Mouse (Mus musculus) hindbrain, embryonic 13.5 days (tissue): ENCODE results near the gene Gm20388. TPM values are rescaled to one million over a fixed set of nuclear protein-coding genes. Genes with fewer than 3 reads are reported as not detected.

Experiments used
- ATAC-seq: fragments of 200-750 bp; cut with Nextera tagmentation; 2 replicates; pipeline ENCODE4 v1.8.0; 2017; ENCODE audit warnings: moderate TSS enrichment; ENCODE audit not compliant: low FRiP score
- H3K27ac ChIP-seq: fragments of 300-500 bp; sonication (generic); 2 replicates; pipeline ENCODE4 v1.5.1; 2015; ENCODE audit warnings: inconsistent platforms, mild to moderate bottlenecking, moderate library complexity
- H3K27me3 ChIP-seq: fragments of 300-500 bp; sonication (generic); 2 replicates; pipeline ENCODE4 v1.6.1; 2015; ENCODE audit warnings: mild to moderate bottlenecking, inconsistent platforms
- H3K36me3 ChIP-seq: fragments of 300-500 bp; sonication (generic); 2 replicates; pipeline ENCODE4 v1.6.1; 2015; ENCODE audit warnings: mild to moderate bottlenecking, inconsistent platforms
- H3K4me1 ChIP-seq: fragments of 300-500 bp; sonication (generic); replicated peaks from 2 replicates; pipeline ENCODE4 v1.6.1; 2015; ENCODE audit warnings: inconsistent platforms
- H3K4me2 ChIP-seq: fragments of 300-500 bp; sonication (generic); 2 replicates; pipeline ENCODE4 v1.6.1; 2015; ENCODE audit warnings: inconsistent platforms, mild to moderate bottlenecking, moderate library complexity
- H3K4me3 ChIP-seq: fragments of 300-500 bp; sonication (generic); 2 replicates; pipeline ENCODE4 v1.5.1; 2015; ENCODE audit warnings: mild to moderate bottlenecking, inconsistent platforms
- H3K9ac ChIP-seq: fragments of 300-500 bp; sonication (generic); 2 replicates; pipeline ENCODE4 v1.6.1; 2015; ENCODE audit warnings: mild to moderate bottlenecking, inconsistent platforms
- H3K9me3 ChIP-seq: fragments of 300-500 bp; sonication (generic); 2 replicates; pipeline ENCODE4 v1.6.1; 2016; ENCODE audit warnings: inconsistent platforms
- WGBS: fragments of 180-500 bp; shearing (Covaris S2); methylation state at CpG from one replicate; pipeline ENCODE4 v1.1.7; 2015; 5-methylcytosine and 5-hydroxymethylcytosine counted together
- polyA plus RNA-seq: library from polyadenylated mRNA; unstranded; fragments of >200 nt; fragmentation: Nextera tagmentation; extraction: Ambion mirVana; gene quantifications from 2 replicates; pipeline ENCODE4 v1.2.1, GENCODE M21; 2015

The Gm20388 gene
- polyA plus RNA-seq, 1 experiment from 2014 or later = 1.9 TPM

DNA sequence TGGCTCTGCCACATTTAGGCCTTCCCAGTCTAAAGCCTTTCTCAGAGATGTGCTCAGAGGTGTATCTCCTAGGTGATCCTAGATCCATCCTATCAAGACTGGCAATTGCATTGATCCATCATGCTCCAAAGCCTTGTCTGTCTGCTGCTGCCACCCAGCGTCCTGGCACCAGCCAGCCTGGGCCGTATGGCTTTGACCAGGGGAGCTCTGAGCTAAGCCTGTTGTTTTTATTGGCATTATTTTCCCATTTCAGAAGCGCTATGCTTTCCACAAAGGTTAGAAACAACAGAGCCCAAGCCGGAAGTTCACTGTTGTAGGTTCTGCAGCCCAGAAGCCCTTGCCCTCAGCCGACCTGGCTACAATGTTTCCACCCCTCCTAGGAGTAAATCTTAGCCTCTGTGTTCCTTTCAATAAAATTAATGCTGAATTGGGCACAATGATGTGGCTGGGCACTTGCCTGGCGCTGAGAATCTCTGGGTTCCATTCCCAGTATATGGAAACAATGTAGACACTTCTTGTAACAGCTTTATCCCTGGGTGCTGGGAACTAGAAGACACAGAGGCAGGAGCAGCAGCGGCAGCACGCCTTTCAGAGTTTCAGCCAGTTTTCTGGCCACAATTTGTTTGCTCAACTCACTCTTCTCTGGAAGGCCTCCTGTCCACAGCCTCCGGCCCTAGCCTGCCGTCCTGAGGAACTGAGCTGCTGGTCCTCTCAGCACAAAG is 2307.0 kb downstream of the Gm20388 start:
- Histone ChIP-seq H3K9me3 (no peaks in the 10 kb centered on the region), H3K27me3 (no peaks in the 10 kb centered on the region), H3K9ac (no peak overlapping the region), H3K36me3 (no peaks in the 10 kb centered on the region), H3K4me3 (no peak overlapping the region), H3K4me1 (no peaks in the 10 kb centered on the region), H3K27ac (no peak overlapping the region), H3K4me2 (no peak overlapping the region)
- WGBS = 81% methylated on average over 10 of the region's 10 CpGs
- no peak for ATAC-seq

DNA sequence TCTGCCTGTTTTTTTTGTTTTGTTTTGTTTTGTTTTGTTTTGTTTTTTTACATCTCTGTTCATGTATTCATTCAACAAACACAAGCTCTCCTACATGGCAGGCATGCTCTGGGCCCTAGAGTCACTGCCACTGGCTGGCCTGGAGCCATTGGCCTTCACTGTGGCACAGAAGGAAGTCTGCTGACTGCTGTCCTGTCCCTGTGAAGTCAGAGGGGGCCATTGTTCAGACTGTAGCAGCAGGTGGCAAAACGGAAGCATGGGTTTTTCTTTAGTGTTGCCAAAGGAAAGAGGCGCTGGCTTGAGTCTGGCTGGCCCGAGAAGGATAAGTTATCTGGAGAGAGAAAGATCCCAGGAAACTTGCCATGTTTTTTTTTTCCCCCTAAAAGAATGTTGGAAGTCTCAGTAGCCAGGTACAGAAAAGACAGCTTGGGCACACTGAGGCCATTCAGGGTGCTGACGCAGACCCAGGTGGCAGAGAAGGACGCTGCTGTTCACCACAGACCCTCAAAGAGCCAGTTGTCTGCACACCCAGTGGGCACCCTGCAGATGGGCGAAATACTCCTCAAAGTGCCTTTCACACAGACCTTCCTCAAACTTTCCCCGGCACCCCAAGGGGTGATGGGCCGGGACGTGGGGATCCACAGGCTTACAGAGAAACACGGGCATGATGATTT is 2313.5 kb downstream of the Gm20388 start:
- no peak overlapping the region for H3K4me3 ChIP-seq
- no peaks in the 10 kb centered on the region for H3K9me3 ChIP-seq
- H3K27ac ChIP-seq = peak overlapping the region; percentile 77
- 63% methylated on average over 10 of the region's 10 CpGs for WGBS
- no peak overlapping the region for H3K9ac ChIP-seq
- H3K27me3 ChIP-seq = peaks cover 35% of the 10 kb centered on the region
- ATAC-seq = no peak
- H3K36me3 ChIP-seq = no peaks in the 10 kb centered on the region
- peaks cover 16% of the 10 kb centered on the region; the same call in 1 of the 2 replicates for H3K4me1 ChIP-seq
- no peak overlapping the region for H3K4me2 ChIP-seq

DNA sequence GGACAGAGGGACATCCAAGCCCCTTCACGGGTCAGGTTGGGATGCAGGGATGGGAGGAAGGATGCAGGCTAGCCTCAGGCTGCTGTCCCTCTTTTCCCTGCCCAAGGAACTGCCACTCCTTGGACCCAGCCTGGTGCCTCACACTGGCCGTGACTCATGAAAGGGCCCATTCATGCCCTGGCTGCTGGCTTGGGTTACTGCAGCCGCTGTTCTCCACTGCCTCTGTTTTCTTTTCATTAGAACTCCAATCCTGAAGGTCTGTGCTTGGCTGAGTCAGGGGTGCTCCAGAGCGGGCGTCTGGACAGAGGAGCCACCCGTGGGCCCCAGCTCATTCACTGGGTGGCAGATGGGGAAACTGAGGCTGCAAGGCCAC is 2314.0 kb downstream of the Gm20388 start:
- peaks cover 40% of the 10 kb centered on the region for H3K27me3 ChIP-seq
- peak; percentile 50 for ATAC-seq
- H3K4me2 ChIP-seq = no peak overlapping the region
- no peaks in the 10 kb centered on the region for H3K36me3 ChIP-seq
- peak overlapping the region; percentile 77 for H3K27ac ChIP-seq
- no peak overlapping the region for H3K9ac ChIP-seq
- H3K4me1 ChIP-seq = peaks cover 18% of the 10 kb centered on the region
- no peaks in the 10 kb centered on the region for H3K9me3 ChIP-seq
- H3K4me3 ChIP-seq = no peak overlapping the region
- 54% methylated on average over 6 of the region's 6 CpGs for WGBS

DNA sequence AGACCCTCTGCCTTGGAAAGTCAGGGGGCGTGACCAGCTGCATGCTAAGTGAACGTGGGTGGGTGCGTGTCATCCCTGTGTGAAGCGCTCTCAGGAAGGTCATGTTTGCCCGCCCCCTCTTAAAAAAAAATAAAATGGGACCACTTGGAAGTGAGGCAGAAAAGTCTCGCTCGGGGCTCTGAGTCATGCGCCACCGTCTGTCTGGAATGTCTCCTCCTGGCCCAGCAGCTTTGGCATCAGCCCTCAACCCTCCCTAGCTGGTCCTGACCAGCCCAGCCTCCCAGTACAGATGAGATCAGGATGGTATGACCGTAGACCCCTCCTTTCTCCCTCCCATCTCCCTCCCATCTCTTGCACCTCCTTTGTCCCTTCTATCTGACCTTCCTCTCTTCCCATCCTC is 2314.8 kb downstream of the Gm20388 start:
- H3K4me2 ChIP-seq = no peak overlapping the region
- ATAC-seq = no peak
- peaks cover 26% of the 10 kb centered on the region for H3K4me1 ChIP-seq
- no peak overlapping the region for H3K9ac ChIP-seq
- no peaks in the 10 kb centered on the region for H3K36me3 ChIP-seq
- H3K27me3 ChIP-seq = peaks cover 48% of the 10 kb centered on the region
- no peak overlapping the region for H3K27ac ChIP-seq
- no peak overlapping the region for H3K4me3 ChIP-seq
- no peaks in the 10 kb centered on the region for H3K9me3 ChIP-seq
- WGBS = 71% methylated on average over 10 of the region's 10 CpGs

DNA sequence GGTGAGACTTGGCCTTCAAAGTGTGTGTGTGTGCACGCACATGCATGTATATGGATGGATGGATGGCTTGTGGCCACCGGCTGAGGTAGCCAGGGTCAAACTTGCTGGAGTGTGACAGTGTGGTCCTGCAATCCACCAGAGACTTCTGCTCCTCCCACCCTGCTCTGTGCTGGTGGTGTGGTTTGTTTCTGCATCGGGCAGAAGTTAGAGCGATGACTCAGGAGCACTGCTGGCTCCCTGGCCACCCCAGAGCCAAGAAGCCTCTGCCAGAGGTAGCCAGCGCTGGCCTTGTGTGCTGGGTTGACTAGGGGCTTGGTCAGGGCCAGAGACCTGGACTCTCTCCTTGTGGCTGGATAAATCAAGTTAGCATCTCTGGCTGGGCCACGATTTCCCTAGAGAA is 2316.7 kb downstream of the Gm20388 start:
- Histone ChIP-seq H3K4me1 (peaks cover 41% of the 10 kb centered on the region), H3K9me3 (no peaks in the 10 kb centered on the region), H3K9ac (no peak overlapping the region), H3K4me3 (no peak overlapping the region), H3K36me3 (no peaks in the 10 kb centered on the region), H3K27ac (no peak overlapping the region), H3K27me3 (peaks cover 67% of the 10 kb centered on the region), H3K4me2 (no peak overlapping the region)
- 88% methylated on average over 6 of the region's 6 CpGs for WGBS
- no peak for ATAC-seq

DNA sequence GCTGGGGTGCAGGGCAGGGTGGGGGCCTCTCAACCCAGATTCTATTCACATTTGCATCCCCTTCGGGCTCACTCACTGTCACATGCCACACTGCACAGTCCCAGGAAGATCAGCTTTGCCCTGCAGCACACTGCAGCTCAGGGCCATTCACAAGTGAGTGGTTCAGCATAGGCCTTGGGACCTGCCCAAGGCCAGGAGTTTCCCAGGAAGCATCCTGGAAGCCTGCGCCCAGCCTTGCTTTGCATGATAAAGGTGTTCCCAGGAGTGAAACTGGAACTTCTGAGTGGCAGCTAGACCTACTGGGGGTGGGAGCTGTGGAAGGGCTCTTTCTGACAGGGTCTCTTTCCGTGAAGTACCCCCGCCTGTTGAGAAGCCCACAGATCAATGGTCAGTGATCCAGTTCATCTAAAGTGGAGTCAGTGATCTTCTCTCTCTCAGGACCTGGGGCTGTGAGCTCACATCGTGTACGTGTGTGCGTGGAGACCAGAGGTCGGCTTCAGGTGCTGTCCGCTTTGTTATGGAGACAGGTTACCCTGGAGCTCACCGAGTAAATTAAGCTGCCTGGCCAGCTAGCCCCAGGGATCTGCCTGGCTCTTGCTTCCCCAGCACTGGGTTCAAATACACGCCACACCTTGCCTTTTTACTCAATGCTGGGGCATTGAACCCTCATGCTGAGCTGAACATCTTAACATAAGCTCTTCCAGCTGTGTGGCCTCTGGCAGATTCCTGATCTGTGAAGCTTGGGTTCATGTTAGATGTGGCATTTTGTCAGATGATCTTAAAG is 2318.3 kb downstream of the Gm20388 start:
- no peak overlapping the region for H3K9ac ChIP-seq
- H3K9me3 ChIP-seq = no peaks in the 10 kb centered on the region
- ATAC-seq = no peak
- peak overlapping the region; percentile 95; the same call in 1 of the 2 replicates for H3K4me2 ChIP-seq
- whole genome bisulfite sequencing = 46% methylated on average over 11 of the region's 11 CpGs
- H3K27ac ChIP-seq = no peak overlapping the region
- peaks cover 43% of the 10 kb centered on the region for H3K4me1 ChIP-seq
- H3K4me3 ChIP-seq = peak overlapping the region; percentile 53; the same call in 1 of the 2 replicates
- peaks cover 78% of the 10 kb centered on the region for H3K27me3 ChIP-seq
- H3K36me3 ChIP-seq = no peaks in the 10 kb centered on the region

DNA sequence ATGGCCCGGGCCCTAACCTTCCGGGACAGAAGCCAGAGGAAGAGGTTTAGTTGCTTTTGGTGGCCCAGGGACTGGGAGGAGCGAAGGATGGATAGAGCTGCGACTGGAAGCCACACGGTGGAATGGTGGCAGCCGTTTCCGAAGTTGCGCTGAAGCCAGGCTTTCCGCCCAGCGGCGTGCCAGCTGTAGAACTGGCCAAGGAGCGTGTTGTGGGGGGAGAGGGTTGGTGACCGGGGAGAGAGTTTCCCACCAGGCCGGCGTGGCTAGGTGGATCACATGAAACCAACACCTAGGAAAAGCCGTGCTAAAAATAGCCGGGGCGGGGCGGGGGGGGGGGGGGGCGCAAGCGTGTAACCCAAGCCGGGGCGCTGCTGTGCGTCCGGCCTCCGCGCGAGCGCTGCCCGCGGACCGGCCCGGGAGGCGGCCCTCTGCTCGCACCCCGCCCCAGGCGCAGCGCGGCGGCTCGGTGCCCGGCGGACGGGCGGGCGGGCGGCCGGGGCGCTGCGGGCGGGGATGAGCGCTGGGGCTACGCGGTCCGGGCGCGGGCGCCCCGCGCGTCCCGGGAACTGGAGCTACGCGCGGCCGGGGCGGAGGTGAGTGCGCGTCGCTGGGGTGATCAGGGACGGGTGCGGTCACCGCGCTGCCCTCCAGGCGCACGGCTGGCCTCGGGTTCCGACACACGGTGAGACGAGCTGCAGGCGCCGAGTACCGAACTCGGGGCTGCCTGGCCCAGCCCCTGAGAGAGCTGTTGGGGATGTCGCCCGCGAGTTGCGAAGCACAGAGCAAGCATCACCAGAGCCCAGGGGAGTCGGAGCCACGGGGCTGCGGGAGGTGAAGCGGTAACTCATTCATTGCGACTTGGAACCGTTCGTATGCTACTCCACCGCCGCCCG is 2319.4 kb downstream of the Gm20388 start:
- no peaks in the 10 kb centered on the region for H3K36me3 ChIP-seq
- peak; percentile 36; the same call in 1 of the 2 replicates for ATAC-seq
- H3K27me3 ChIP-seq = peaks cover 73% of the 10 kb centered on the region
- peak overlapping the region; percentile 73 for H3K9ac ChIP-seq
- H3K4me1 ChIP-seq = peaks cover 36% of the 10 kb centered on the region
- 1% methylated on average over 91 of the region's 98 CpGs for WGBS
- H3K27ac ChIP-seq = no peak overlapping the region
- no peaks in the 10 kb centered on the region for H3K9me3 ChIP-seq
- peak overlapping the region; percentile 95 for H3K4me2 ChIP-seq
- H3K4me3 ChIP-seq = peak overlapping the region; percentile 53

DNA sequence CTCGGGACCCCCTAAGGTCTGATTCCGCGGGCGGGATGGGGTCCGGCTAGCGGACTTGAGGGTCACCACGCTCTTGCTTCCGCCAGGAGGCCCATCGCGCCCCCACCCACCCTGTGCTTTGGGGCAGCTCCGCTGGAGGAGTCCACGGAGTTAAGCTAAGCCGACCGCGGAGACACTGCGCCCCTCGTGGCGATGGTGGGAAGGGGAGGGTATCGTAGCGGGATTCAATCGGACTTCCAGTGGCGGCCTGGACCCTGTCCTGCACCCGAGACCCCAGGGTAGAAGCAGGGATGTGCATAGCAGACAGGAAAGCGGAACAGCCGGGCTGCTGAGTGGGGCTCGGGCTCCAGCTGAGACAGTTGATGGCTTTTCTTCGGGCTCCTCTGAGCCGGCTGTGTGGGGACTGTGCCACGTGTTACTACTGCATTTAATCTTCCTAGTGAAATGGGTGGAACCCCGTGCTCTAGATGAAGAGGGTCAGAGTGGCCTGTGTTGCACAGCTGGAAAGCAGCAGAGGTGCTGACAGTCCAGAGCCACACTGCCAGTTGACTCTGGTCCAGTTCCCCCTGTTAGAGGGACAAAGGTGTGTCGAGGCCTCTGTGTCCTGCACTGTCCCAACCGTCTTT is 2320.2 kb downstream of the Gm20388 start:
- Histone ChIP-seq H3K4me3 (peak overlapping the region; percentile 53), H3K9me3 (no peaks in the 10 kb centered on the region), H3K9ac (peak overlapping the region; percentile 73), H3K36me3 (no peaks in the 10 kb centered on the region), H3K4me1 (peaks cover 36% of the 10 kb centered on the region), H3K27me3 (peaks cover 73% of the 10 kb centered on the region), H3K4me2 (peak overlapping the region; percentile 95), H3K27ac (no peak overlapping the region)
- WGBS = 6% methylated on average over 32 of the region's 32 CpGs
- ATAC-seq = peak; percentile 52; the same call in 1 of the 2 replicates

DNA sequence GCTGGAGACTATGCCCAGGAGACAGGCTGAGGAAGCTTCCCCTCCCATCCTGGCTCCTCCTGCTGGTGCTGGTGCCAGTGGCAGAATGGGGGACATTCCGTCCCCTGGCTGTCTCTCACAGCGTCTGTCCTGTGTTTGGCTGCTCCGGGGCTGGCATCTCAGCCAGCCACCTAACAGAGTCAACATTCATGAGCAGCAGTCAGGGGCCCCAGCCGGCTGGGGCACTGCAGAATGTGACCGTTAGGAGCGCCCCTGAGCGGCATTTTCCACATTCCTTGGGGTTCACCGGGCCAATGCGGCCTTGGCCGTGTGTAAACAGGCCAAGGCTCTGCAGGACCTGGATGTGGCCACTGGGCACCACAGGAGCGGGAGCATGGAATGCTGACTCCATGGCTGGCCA is 2323.4 kb downstream of the Gm20388 start:
- H3K4me3 ChIP-seq = no peak overlapping the region
- no peak overlapping the region for H3K4me2 ChIP-seq
- no peak overlapping the region for H3K27ac ChIP-seq
- no peak overlapping the region for H3K9ac ChIP-seq
- WGBS = 31% methylated on average over 11 of the region's 11 CpGs
- H3K9me3 ChIP-seq = no peaks in the 10 kb centered on the region
- H3K36me3 ChIP-seq = no peaks in the 10 kb centered on the region
- H3K4me1 ChIP-seq = peaks cover 38% of the 10 kb centered on the region
- no peak for ATAC-seq
- peaks cover 43% of the 10 kb centered on the region for H3K27me3 ChIP-seq

DNA sequence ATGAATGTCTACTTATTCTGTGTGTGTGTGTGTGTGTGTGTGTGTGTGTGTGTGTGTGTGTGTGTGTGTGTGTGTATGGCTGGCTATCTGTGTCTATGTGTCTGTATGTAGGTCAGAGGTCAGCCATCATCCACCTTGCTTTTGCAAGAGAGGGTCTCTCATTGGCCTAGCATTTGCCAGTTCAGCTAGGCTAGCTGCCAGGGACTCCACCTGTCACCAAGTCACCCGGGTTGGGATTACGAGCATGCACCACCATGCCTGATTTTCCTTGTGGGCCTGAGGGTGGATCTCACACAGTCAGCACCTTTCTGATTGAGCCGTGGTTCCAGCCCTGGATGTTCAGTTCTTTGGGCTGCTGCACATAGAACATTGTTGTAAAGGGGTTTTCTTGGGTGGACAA is 2325.9 kb downstream of the Gm20388 start:
- Histone ChIP-seq H3K9ac (no peak overlapping the region), H3K36me3 (no peaks in the 10 kb centered on the region), H3K4me1 (peaks cover 17% of the 10 kb centered on the region), H3K27ac (no peak overlapping the region), H3K27me3 (peaks cover 23% of the 10 kb centered on the region), H3K4me3 (no peak overlapping the region), H3K4me2 (no peak overlapping the region), H3K9me3 (no peaks in the 10 kb centered on the region)
- ATAC-seq = no peak
- 88% methylated on average over 3 of the region's 3 CpGs for WGBS

DNA sequence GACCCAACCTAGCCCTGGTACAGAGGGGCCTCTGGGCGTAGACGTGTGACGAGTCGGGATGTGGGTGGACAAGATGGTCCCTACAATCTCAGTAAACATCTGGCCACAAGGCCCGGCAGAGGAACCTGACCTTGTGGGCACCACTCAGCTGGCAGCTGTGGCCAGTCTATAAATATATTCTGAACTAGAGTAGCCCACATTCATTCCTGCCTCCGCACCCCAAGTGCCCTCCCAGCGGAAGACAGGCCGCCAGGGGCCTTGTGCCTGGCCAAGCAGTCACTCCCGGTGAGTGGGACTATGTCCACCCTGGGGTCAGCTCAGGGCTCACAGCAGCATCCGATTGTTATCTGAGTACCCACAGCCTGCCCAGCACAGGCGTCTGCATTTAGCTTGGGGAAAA is 2327.6 kb downstream of the Gm20388 start:
- Histone ChIP-seq H3K9me3 (no peaks in the 10 kb centered on the region), H3K27ac (no peak overlapping the region), H3K4me1 (peaks cover 17% of the 10 kb centered on the region), H3K36me3 (no peaks in the 10 kb centered on the region), H3K4me3 (no peak overlapping the region), H3K9ac (no peak overlapping the region), H3K27me3 (peaks cover 6% of the 10 kb centered on the region), H3K4me2 (no peak overlapping the region)
- ATAC-seq = no peak
- WGBS = 83% methylated on average over 11 of the region's 11 CpGs
